Mouse (Mus musculus): ENCODE data around the gene Nell1. TPM values are rescaled to one million over a fixed set of nuclear protein-coding genes. Genes with fewer than 3 reads are reported as not detected.
A peak's percentile ranks its signal among the peaks of the same experiment; 100 is the strongest.

The Nell1 gene
- total RNA-seq, 2 experiments from 2014 or later = not detected

DNA sequence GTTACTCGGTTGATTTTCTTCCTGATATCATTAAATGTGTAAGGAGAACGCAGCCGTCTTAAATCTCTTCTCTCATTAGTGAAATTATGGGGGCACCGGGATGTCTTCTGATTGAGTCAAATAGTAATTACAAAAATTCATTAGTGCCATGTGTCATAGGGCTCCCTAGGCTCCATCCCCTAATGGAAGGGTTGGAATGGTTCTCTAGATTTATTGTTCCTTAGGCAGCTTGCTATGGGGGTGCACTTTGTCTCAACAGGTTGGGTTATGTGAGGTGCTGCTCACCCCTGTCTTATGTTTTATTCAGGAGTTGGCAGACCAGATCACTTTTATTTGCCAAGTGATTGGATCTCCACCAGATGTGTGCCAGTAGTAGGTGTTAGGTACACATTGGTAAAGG, 75.5 kb downstream of the Nell1 start:
- no peak for DNase-seq

- no peak for DNase-seq
Observed at GRCm38 (mm10) chr7:50053704-50054103, 79.0 kb downstream of the Nell1 start.

GRCm38 (mm10) chr7:50094461-50094860, 119.8 kb downstream of the Nell1 start:
- no peak for DNase-seq

DNA sequence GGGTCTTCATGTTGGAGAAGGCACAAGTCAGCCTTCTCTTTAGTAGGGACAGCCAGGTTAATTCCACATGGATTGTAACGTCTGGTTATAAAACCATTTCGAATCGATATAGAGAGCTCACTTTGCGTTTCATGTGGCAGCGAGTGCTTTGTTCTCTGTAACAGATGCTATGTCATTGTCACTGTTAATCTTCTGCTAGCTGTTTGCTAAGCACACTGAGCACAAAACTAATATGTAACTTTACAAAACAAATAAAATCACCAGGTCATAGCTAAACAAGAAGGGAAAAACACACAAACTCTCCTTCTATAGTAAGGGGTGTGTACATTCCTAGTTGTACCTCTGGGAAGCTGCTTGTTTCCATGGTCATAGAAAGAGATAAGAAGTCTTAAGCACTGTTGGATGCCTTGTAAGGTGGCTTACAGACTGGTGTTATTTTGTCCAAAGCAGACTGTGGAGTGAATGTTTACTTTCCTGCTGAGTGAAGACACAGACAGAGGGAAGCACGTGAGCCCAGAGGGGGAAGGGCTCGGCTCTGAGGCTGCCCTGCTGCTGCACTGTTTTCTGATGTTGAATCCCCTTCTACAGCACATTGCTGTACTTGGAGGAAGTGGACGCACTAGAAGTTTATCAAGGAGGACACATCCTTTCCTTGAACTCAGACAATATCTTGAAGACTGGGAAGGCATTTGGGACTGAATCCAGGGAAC, 131.1 kb downstream of the Nell1 start:
- no peak for DNase-seq

GRCm38 (mm10) chr7:50107261-50107660, 132.6 kb downstream of the Nell1 start:
- no peak for DNase-seq

- DNase-seq = no peak
Observed at GRCm38 (mm10) chr7:50118348-50118747, 143.7 kb downstream of the Nell1 start.

DNA sequence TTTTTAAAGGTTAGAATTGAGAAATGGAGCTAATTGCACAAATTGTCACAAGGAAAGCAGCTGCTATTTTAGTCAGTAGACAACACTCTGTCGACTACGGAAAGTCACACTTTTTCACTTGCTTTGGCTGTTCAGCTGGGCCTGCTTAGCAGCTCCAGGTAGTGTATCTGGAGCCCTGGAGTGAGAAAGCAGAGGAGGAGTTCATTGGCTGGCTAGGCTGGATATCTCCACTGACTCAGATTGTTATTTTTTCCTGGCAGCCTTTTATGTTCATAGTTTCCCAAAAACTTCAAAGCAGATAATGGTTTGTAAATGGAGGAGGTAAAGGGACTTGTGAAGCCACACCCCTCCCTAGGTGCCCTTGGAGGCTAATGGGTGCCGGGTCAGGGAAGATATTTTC, 163.0 kb downstream of the Nell1 start:
- DNase-seq = no peak

DNA sequence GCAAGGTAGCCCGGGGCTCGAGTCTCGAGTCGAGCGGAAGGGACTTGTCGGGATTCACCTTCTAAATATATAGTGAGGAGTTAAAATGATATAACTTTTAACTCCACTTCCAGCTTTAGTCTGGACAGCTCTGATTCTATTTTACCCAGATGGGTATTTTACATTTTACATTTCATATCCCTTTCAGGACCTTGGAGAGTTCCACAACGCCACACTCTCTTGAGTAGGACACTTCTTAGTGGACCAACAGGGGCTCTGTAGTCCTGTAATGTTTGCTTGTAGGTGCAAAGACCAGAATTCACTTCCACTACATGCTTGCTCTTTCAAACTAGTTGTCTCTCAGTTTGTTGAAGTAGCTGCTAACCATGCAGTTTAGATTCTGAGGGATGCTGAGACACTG, 174.7 kb downstream of the Nell1 start:
- DNase-seq = no peak

GRCm38 (mm10) chr7:50150838-50151237, 176.2 kb downstream of the Nell1 start:
- no peak for DNase-seq

- no peak for DNase-seq
Observed at GRCm38 (mm10) chr7:50153618-50154017, 179.0 kb downstream of the Nell1 start.

GRCm38 (mm10) chr7:50162602-50163001, 187.9 kb downstream of the Nell1 start:
- DNase-seq = no peak

DNA sequence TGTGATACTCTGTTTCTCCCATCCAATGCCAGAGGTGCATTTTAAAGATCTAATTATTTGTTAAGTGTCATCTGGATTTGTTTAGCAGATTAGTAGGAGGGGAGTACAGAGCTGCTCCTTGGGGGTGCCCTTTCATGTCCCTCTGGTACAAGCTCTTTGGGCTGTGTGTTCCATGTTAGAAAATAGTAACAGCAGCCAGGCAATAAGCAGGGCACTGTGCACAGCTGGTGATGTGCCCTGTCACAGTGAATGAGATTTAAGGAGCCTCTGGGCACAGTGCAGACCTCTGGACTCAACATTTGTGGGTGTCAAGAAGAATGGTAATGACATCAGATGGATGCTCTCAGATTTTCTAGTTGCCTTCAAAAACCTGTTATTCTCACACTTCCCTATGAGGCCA, 194.1 kb downstream of the Nell1 start:
- DNase-seq = no peak

DNA sequence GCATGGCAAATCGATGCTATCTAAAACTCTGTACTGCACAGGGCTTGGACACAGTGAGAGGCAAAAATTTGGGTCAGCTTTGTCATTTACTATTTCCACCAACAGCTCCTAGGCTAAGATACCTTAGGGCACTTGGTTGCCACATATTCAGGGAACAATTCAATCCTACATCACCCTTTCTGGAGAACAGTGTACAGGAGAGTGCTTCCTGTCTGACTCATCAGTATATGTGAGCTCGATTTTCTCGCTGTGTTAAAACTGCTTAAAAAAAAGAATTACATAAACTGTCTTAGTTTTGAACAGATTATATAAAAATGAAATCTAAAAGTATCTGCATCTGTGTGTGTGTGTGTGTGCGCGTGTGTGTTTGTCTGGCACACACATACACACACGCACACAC, 211.6 kb downstream of the Nell1 start:
- no peak for DNase-seq

GRCm38 (mm10) chr7:50193955-50194354, 219.3 kb downstream of the Nell1 start:
- DNase-seq = no peak

DNA sequence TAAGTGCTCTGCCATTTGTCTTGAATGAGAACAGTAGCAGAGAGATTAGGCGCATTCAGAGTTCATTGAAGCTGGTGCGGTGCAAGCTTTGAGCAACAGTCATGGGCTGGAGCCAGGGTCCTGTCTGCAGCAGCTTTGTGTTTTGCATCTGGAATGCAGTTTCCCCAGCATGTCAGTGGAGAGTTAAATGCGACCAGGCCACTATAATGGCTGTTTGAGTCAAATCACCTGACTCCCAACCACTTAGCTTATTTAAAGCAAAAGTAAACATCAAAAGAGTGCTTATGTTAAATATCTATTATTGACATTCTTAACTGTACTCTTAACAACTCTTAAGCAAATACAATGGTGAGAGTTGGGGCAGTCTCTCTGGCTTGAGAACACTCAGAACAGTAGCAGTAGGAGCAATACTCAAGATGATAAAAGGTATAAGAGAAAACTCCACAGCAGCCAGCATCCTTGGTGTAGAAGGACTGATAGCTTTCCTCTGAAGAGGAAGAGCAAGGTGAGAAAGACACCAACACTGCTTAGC, 220.5 kb downstream of the Nell1 start:
- DNase-seq = no peak

- DNase-seq = peak; percentile 61 to 77
Observed at GRCm38 (mm10) chr7:50205268-50205667, 230.6 kb downstream of the Nell1 start.

GRCm38 (mm10) chr7:50210678-50211251, 236.1 kb downstream of the Nell1 start:
- no peak for DNase-seq

DNA sequence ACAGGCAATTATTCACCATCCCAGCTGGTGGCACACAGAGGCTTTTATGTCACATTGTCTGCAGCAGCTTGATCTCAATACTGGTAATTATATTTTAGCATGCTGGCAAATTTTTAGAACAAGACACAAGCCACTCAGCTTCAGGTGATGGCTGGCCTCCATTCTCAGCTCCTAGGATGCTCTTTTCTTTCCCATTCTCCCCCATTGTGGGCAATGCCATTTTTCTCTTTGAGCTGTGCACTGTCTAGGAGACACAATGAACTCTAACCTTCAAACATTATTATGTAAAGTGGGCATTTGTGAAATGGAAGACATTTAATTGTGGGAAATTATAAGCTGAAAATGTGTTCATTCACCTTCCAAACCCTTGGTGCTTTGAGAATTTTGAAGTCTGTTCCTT, 247.2 kb downstream of the Nell1 start:
- no peak for DNase-seq

DNA sequence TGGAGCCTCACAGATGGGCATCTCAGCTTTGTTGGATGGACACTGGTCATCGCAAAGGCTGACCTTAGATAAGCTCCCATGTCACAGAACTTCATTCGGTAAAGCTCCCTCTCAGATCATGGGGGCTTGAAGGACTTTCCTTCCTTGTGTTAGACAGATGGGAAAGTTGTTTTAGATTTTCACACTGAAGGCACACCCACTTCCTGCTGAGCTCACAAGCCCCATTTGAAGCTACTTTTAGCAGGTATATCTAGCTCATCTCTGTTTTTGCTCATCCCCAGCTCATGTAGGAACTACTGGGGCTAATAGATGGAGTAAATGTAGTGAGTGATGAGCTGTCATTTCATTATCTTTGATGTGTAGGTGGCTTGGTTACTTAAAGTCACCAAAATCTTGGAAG, 252.0 kb downstream of the Nell1 start:
- no peak for DNase-seq

- DNase-seq = no peak
Observed at GRCm38 (mm10) chr7:50228273-50228672, 253.6 kb downstream of the Nell1 start.

DNA sequence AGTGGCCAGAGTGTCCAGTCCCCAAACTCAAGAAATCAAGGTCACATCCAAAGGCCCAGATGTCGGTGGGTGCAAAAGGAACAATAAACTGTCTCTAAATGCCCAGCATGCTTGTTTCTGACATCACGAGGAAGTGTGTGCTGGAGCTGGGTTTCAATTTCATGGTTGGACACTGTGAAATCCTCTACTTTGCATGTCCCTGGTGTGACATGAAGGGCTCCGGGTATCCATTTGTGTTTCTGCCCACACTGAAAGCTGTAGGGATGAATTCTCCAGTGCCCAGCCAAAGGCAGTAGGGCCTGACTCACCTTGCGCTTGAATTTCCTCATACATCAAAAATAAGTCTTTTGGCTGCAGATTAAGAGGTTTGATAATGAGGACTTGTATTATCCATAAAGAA, 266.5 kb downstream of the Nell1 start:
- no peak for DNase-seq

DNA sequence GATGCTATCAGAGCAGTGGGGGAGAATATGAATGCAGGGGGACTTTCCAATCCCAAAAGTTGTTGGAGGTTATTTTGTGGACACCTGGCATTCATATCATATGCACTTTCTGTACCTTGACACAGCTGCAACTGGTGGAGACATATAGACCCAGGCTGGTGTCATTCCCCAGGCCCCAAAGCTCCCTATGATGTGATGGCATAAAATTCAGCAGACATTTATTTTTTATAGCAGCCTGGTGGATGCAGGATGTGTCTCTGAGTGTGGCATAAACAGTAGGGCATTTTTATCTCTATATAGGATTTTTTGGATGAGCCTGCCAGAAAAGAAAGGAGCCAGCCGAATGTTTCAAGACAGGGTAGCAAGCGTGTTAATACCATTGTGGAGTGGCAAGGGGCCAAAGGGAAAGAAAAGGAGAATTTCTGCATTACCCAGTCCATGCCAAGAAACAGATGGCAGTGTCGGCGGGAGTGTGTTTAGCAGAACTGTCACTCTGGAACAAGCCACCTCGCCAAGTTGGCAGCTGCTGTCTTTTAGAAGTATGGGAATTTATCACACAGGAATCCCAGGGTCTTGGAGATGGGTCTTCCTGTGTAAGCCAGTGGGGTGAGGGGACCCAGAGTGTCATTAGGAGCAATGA, 267.1 kb downstream of the Nell1 start:
- DNase-seq = no peak

GRCm38 (mm10) chr7:50253166-50253565, 278.5 kb downstream of the Nell1 start:
- DNase-seq = no peak

- no peak for DNase-seq
Observed at GRCm38 (mm10) chr7:50260016-50260415, 285.4 kb downstream of the Nell1 start.
